Mouse (Mus musculus): Measurements from ENCODE around the gene Cyp3a13. TPM values are rescaled to one million over a fixed set of nuclear protein-coding genes. Genes with fewer than 3 reads are reported as not detected.
"Not testable (repeated sequence)": the region's sequence is repeated elsewhere in the genome, so short reads cannot be mapped to it uniquely, and the experiment has no call there.

Cyp3a13 gene
- polyA plus RNA-seq, 1 experiment from 2014 or later: not detected

DNA sequence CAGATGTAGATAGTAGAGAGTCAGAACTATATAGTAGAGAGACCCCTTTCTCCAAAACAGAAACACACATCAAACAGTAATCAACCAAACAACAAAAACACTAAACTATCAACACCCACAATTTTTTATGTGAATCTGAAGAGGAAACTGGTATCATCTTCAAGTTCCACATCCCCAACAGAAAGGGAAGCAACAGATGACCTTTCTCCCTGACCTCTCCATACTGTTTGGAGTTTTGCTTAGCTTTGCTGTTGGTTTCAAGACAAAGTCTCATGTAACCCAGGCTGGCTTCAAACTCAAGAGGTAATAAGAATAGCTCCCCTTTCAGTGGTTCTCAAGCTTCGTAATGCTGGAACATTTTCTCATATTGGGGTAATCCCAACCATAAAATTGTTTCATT lies 57.4 kb downstream of the Cyp3a13 start:
- H3K27me3 ChIP-seq; H3K9me3 ChIP-seq; H3K27ac ChIP-seq; ATAC-seq (ENCODE audit: low FRiP score); H3K4me3 ChIP-seq; H3K9ac ChIP-seq; H3K4me2 ChIP-seq; H3K4me1 ChIP-seq (replicated peaks); H3K36me3 ChIP-seq: not testable (repeated sequence)
- 98% methylated on average over 1 of the region's 1 CpGs for WGBS

- WGBS: 94% methylated on average over 2 of the region's 2 CpGs
- not testable (repeated sequence) for H3K4me1 ChIP-seq (replicated peaks)
Measured at GRCm38 (mm10) chr5:137857960-137858710, 63.3 kb downstream of the Cyp3a13 start, which contains the start of gene Pilrb1. Pilrb1 (minus strand) TSS chr5:137858106.

GRCm38 (mm10) chr5:137856870-137857269 lies 64.5 kb downstream of the Cyp3a13 start:
- not testable (repeated sequence) for H3K9me3 ChIP-seq; H3K36me3 ChIP-seq; H3K4me3 ChIP-seq; H3K27ac ChIP-seq; H3K27me3 ChIP-seq; H3K9ac ChIP-seq; H3K4me2 ChIP-seq; H3K4me1 ChIP-seq (replicated peaks); ATAC-seq (ENCODE audit: low FRiP score)
- WGBS: 81% methylated on average over 5 of the region's 5 CpGs

More at GRCm38 (mm10) chr5:137857960-137858710, 63.3 kb downstream of the Cyp3a13 start, which contains the start of gene Pilrb1:
- not testable (repeated sequence) for H3K36me3 ChIP-seq; H3K27me3 ChIP-seq; H3K9ac ChIP-seq; H3K4me3 ChIP-seq; H3K4me2 ChIP-seq; H3K27ac ChIP-seq; ATAC-seq (ENCODE audit: low FRiP score); H3K9me3 ChIP-seq

GRCm38 (mm10) chr5:137854907-137855306 lies 66.5 kb downstream of the Cyp3a13 start:
- not testable (repeated sequence) for H3K4me2 ChIP-seq; H3K9ac ChIP-seq; ATAC-seq (ENCODE audit: low FRiP score); H3K36me3 ChIP-seq; H3K9me3 ChIP-seq; H3K27ac ChIP-seq; H3K27me3 ChIP-seq; H3K4me1 ChIP-seq (replicated peaks); H3K4me3 ChIP-seq
- WGBS: 84% methylated on average over 3 of the region's 3 CpGs

GRCm38 (mm10) chr5:137850313-137850712 lies 71.1 kb downstream of the Cyp3a13 start:
- not testable (repeated sequence) for H3K4me3 ChIP-seq; H3K4me1 ChIP-seq (replicated peaks); H3K36me3 ChIP-seq; H3K9ac ChIP-seq; H3K9me3 ChIP-seq; H3K4me2 ChIP-seq; H3K27ac ChIP-seq; ATAC-seq (ENCODE audit: low FRiP score); H3K27me3 ChIP-seq
- 93% methylated on average over 1 of the region's 1 CpGs for WGBS

Other genes starting within 250 kb of the Cyp3a13 start
- 15.6 and 16.4 TPM in 2 replicates for gene Agfg2, start 236.9 kb downstream of the Cyp3a13 start, polyA plus RNA-seq (2015; fragmentation: Nextera tagmentation; extraction: Ambion mirVana)
- gene Nyap1, start 180.0 kb downstream of the Cyp3a13 start, polyA plus RNA-seq (2015; fragmentation: Nextera tagmentation; extraction: Ambion mirVana): 32.9 and 34.1 TPM in 2 replicates
- gene Tsc22d4, start 175.9 kb downstream of the Cyp3a13 start, polyA plus RNA-seq (2015; fragmentation: Nextera tagmentation; extraction: Ambion mirVana): 61.1 and 62.5 TPM in 2 replicates
- 40.6 and 44.1 TPM in 2 replicates for gene Ppp1r35, start 142.8 kb downstream of the Cyp3a13 start, polyA plus RNA-seq (2015; fragmentation: Nextera tagmentation; extraction: Ambion mirVana)
- 10.7 and 11.1 TPM in 2 replicates for gene Mepce, start 134.0 kb downstream of the Cyp3a13 start, polyA plus RNA-seq (2015; fragmentation: Nextera tagmentation; extraction: Ambion mirVana)
- gene Zcwpw1, start 133.8 kb downstream of the Cyp3a13 start, polyA plus RNA-seq (2015; fragmentation: Nextera tagmentation; extraction: Ambion mirVana): 10.6 and 12.3 TPM in 2 replicates
- 0.25 and 0.44 TPM in 2 replicates for gene Pilra, start 85.3 kb downstream of the Cyp3a13 start, polyA plus RNA-seq (2015; fragmentation: Nextera tagmentation; extraction: Ambion mirVana)
- gene Pilrb1, start 63.5 kb downstream of the Cyp3a13 start, polyA plus RNA-seq (2015; fragmentation: Nextera tagmentation; extraction: Ambion mirVana): not detected in 2 replicates
- not detected in 2 replicates for gene Pilrb2, start 49.8 kb downstream of the Cyp3a13 start, polyA plus RNA-seq (2015; fragmentation: Nextera tagmentation; extraction: Ambion mirVana)
- 0.77 and 0.83 TPM in 2 replicates for gene Gjc3, start 41.5 kb upstream of the Cyp3a13 start, polyA plus RNA-seq (2015; fragmentation: Nextera tagmentation; extraction: Ambion mirVana)
- not detected in 2 replicates for gene Azgp1, start 59.9 kb upstream of the Cyp3a13 start, polyA plus RNA-seq (2015; fragmentation: Nextera tagmentation; extraction: Ambion mirVana)
- gene Smok3a, start 99.6 kb upstream of the Cyp3a13 start, polyA plus RNA-seq (2015; fragmentation: Nextera tagmentation; extraction: Ambion mirVana): not detected in 2 replicates
- gene Smok3b, start 99.8 kb upstream of the Cyp3a13 start, polyA plus RNA-seq (2015; fragmentation: Nextera tagmentation; extraction: Ambion mirVana): not detected in 2 replicates
- gene Smok3c, start 131.6 kb upstream of the Cyp3a13 start, polyA plus RNA-seq (2015; fragmentation: Nextera tagmentation; extraction: Ambion mirVana): not detected in 2 replicates
- gene Zkscan1, start 163.5 kb upstream of the Cyp3a13 start, polyA plus RNA-seq (2015; fragmentation: Nextera tagmentation; extraction: Ambion mirVana): 27.1 and 27.2 TPM in 2 replicates
- 102 and 113 TPM in 2 replicates for gene Zscan21, start 195.3 kb upstream of the Cyp3a13 start, polyA plus RNA-seq (2015; fragmentation: Nextera tagmentation; extraction: Ambion mirVana)
- gene Zfp113, start 234.1 kb upstream of the Cyp3a13 start, polyA plus RNA-seq (2015; fragmentation: Nextera tagmentation; extraction: Ambion mirVana): 38.9 and 40.5 TPM in 2 replicates
- 308 and 322 TPM in 2 replicates for gene Cops6, start 239.5 kb upstream of the Cyp3a13 start, polyA plus RNA-seq (2015; fragmentation: Nextera tagmentation; extraction: Ambion mirVana)

All from hindbrain, embryonic 13.5 days (tissue).